Mouse (Mus musculus) kidney, postnatal 25 days (tissue): ENCODE measurements around the gene Arhgef25.
"Not testable (repeated sequence)": the region's sequence is repeated elsewhere in the genome, so short reads cannot be mapped to it uniquely, and the experiment has no call there.

Experiments
- DNase-seq, 2 experiments: peaks; one replicate each; pipeline ENCODE4 v3.0.0; 2021; ENCODE audit warnings: mixed read lengths in 2 of 2

The Arhgef25 gene

DNA sequence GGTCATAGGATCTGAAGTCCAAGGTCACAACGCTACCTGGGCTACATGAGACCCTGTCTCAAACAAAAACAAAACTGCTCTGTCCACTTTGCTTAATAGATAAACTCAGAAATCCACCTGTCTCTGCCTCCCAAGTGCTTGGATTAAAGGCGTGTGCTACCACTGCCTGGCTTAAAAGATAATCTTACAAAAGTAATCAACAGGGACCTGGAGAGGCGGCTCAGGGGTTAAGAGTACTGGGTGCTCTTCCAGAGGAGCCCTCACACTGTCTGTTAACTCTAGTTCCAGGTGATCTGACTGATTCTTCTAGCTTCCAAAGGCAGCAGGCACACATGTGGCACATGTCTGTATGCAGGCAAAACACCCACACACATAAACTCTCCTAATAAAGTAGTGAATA lies 13.2 kb upstream of the Arhgef25 start:
- DNase-seq = no peak

DNA sequence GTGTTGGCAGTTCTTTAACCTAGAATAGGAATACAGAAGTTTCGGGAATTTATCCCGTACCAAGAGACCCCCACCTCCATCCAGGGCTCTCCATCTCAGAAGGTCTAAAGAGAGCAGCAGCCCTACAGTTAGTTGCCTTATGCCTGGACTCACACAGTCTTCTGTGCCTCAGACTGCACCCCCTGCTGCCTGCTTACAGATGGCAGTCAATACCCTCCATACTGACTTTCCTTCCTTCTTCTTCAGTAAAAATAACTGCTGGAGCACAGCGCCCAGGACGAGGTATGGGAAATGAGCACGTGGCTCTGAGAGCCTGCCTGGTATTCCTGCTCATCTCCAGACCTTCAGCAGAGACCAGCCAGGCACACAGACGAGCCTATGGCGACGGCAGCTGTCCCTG lies 10.4 kb upstream of the Arhgef25 start:
- no peak for DNase-seq

DNA sequence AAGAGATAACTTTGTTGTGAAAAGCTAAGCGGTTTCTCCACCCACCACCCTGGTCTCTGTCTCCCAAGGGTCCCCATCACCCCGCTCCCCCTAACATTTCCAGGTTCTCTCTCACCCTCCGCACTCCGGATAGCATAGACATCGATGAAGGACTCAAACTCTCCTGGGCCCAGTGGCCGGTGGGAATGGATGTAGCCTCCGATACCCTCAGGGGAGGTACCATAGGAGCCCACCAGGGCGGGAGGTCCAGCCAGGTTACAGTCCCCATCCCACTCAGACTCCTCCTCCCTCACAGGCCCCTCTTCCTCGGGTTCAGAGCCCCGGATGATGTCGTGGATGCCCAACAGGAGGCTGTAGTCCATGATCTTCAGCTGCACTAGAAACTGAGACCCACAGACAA lies 9.6 kb upstream of the Arhgef25 start:
- no peak for DNase-seq

DNA sequence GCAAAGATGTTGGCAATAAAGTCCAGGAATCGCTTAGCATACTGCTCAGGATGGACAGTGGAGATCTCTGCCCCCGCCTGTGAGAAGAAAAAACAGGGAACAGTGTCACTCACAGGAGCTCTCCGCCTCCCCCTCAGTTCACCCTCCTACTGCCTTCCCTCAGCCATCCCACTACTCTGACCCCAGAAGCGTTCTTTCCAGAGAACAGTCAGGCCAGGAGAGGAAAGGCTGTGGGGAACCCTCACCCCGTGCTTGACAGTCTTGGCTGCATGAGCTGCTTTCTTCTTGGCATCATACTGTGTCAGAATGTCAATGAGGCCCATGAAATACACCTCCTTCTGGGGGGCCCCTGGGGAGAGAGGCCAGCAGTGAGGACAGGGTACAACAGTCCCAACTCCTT lies 9.2 kb upstream of the Arhgef25 start:
- no peak for DNase-seq

DNA sequence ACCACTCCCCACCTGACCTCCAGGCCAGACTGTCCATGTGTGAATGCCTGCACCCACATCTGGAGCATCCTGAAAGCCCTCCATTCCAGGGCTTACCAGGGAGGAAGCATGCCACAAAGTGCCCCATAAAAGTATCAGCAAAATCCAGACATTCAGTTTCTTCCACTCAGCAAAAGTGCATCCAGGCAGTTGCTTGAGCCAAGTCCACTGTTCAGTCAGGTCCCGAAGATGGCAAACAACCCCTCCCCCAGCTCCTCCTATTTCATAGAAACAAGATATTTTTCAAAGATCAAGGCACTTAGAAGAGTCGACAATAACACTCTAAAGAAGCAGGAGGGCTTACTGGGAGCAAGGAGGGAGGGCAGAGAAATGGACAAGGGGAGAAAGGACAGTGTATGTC lies 8.6 kb upstream of the Arhgef25 start:
- DNase-seq = no peak

DNA sequence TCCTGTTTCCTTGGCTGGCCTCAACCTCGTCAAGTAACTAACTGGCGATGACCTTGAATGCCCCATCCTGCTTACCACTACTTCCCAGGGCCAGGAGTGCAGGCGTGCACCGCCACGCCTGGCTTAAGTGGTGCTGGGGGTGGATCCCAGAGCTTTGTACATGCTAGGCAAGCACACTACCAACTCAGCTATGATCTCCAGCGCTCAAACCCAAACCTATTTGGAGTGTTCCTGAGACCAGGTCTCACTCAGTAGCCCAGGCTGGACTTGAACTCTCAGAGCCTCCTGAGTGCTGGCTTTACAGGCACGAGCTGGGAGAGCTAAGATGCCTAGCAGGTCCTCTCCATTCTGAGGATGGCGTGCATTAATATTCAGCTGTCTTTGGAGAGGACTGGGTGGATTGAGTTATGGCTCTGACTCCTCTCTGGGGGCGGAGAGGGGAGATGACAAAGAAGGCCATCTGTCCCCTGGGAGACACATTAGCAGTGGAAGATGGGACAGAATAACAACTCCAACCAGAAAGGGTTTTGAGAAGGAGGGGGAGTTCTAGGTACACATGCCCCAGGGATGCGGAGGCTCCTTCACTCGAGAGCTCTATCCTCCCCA lies 7.7 kb upstream of the Arhgef25 start:
- no peak for DNase-seq

DNA sequence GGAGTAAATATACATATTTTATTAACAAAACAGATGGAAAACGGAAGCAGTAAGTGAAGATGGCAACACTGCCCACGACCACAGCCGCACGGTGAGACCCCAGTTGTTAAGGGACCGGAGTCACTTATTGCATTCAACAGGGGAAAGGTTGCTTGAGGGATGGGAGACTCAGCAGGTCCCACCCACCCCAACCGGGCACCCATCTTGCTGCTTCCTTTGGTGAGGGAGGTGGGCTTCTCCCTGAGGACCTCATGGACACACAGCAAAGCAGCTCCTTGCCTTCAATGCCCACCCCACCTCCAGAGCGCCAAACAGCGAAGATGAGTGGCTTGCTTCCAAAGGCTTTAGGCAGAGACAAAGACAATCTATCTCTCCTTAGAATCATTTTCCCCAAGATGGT lies 7.2 kb upstream of the Arhgef25 start:
- DNase-seq = no peak

DNA sequence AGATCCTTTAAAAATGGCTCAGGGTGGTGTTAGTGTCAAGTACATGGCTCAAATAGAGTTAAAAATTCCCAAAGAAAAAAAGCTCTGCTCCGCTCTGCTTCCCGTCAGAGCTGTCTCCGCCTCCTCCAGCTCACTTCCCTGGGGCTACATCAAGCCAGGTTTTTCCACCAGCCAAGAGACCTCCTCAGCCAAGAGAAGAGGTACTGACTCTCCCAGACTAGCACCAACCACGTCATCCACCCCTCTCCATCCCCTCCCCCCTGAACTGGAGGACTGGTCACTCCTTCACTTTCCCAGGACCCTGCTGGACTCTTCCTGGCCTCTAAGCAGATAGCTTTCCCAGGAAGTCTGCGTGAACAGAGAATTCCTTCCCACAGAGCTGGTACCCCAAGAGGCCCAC lies 6.5 kb upstream of the Arhgef25 start:
- peak; percentile 68 to 89 for DNase-seq

DNA sequence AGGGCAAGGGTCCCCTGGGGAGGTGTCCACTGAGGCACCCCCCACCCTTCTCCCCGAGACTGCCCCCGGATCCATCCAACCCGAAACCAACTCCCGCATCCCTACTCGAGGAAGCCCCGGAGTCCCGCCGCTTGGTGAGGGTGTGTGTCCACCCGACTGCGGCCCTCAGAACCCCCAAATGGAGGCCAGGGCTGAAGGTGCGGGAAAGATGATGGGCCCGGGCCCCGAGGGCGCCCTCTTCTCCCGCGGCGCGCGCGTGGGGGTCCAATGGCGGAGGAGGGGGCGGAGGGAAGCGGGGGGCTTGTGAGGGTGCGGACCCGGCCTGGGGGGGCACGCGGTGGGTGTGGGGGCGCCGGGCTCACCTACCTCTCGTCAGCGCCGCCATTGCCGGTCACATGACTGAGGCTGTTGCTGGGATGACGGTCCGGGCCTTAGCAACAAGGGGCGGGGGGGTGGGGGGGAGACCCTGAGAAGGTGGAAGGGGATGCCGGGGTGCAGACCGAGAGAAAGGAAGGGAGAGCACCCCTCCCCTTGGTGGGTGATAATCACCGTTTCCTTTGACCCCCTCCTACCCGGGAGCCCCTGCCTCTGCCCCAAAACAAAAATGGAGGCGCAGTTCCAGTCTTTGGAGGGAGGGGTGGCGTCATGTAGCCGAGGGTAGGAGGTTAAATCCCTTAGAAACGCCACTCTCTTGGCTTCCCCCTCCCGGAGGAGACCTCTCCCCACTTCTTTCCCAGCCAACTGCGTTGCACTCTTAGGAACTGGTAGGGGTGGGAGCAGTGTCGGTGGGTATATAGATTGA lies 5.6 kb upstream of the Arhgef25 start, which contains the start of gene Dtx3:
Gene Dtx3 (minus strand): TSS at position 401 of the 802 bp plus-strand sequence.
- peak; percentile 71 to 81 for DNase-seq

DNA sequence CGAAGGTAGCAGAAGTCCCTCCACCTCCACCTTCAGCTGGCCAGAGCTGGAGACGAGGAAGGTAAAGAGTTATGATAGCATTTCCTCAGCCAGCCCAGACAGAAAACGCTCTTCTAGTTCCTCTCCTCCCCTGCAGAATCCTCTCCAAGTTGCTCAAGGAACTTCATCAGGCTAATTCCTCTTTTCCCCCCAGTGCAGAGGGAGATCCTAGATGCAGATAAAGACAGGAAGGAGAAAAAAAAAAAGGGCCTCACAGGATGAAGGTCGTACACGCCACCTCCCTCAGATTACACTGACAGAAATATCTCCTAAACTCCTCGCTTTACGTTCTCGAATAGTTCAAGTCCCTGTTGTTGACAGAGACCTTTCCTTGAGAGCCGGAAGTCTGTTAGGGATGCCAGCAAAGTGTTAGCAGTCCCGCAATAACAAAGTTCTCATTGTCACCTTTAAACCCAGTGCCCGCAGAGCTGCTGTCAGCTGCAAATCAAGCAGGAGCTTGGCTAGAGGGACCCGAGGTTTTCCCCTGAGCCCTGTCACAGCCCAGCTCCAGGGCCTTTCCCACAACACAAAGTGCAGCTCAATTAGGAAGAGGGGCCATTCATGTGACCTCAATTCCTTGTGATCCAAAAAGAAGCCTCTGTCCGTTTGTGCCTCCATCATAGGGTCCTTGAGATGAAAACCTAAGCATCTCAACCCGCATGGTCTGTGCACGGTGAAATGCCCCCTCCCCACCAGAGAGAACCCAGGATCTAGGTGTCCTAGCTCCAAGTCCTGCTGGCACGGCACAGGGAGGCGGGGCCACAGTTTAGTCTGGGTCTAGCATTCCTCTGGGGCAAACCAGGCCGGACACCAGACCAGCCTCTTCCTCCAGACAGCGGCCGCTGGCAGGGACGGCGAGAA lies 4.8 kb upstream of the Arhgef25 start:
- peak; percentile 87 to 91 for DNase-seq

DNA sequence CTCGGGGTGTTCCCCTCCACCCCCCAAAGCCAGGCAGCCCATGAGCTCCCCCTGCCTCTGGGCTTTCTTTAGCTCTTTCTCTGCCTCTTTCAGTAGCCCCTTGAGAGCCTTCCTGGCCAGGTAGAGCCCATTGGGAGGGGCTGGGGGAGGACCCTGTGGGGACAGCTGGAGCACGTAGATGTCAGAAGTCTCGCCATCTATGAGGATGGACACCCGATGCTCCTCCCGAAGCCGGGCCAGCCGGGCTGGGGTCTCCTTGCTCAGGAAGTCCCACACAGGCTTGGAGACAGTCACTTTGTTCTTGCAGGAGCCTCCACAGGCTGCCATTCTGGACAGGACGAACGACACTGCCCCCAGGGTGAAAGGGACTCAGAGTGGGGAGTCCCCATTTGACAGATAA lies 3.1 kb upstream of the Arhgef25 start:
- no peak for DNase-seq

DNA sequence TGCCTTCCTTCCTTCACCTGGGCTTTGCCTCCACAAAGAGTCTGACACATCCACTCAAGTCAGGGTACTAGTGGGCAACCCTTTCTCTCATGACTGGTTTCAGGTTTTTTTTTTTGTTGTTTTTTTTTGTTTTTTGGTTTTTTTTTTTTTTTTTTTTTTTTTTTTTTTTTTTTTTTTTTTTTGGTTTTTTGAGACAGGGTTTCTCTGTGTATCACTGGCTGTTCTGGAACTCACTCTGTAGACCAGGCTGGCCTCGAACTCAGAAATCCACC lies 2.1 kb upstream of the Arhgef25 start:
- not testable (repeated sequence) for DNase-seq

DNA sequence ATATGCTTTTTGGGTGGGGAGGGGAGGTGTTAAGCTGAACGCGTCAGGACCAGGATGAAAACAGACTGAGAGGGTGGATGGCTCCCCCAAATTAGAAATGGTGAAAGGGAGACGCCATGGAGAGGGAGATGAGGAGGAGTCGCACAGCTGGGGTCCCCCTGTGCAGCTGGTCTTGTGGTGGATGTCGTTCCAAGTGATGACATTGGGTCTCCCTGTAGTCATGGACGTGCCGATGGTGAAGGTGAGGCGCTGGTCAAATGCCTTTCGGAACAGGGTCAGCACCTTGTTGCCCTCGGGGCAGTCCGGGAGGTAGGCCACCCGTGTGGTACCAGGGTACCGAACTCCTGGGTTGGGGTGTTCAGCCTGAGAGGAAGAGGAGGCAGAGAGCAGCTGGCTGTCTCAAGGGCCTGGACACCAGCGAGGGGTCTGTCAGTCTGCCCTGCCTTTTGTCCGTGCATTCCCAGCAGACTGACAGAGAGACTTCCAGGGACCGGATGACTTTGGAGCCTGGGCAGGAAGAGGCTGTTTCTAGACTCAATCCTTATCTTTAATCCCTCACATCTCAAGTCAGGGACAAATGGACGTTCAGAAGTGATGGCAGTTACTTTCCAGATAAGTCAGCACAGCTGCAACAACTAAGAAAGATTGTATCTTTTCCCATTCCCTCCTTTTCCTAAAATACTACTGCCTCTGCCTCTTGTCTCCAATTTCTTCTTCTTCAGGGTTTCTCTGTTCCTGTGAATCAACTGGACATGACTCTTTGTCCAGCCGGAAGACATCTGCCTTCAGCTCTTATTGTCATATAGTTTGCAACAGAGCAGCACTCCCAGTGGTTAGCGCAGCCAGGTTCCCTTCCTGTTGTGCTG lies 1.5 kb upstream of the Arhgef25 start:
- no peak for DNase-seq

DNA sequence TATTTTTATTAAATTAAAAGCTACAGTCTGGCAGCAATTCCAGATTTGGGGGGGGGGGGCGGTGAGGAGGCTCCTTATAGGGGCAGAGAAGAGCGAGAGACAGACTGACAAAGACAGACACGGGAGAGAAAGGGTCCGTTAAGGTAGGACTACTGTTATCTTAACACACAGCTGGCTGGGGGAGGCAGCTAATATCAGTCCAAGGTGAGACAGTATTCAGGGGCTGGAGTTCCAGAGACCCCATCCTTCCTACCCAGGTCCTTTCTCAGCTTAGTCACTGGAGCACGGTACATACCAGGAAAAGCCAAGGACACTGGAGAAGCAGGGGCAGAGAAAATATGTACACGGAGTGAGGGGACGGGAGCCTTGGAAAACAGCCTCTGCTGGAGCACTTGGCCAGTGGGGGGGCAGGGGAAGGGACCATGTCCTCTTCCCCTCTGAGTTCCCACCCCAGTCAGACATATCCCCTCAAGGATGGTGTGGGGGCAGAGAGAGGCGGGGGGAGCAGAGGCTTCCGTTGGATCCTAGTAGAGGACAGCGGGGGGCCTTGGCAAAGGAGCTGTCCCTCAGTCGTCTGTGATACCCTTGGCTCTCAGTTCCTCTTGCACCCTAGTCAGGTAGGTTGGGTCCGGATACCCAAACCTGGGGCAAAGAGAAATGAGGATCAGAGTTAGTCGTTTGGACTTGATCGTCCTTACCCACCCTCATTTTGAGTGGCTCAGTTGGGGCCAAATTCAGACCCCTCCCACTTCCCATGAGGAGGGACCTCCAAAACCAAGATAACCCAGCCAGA lies 711 bp upstream of the Arhgef25 start:
- DNase-seq = no peak

DNA sequence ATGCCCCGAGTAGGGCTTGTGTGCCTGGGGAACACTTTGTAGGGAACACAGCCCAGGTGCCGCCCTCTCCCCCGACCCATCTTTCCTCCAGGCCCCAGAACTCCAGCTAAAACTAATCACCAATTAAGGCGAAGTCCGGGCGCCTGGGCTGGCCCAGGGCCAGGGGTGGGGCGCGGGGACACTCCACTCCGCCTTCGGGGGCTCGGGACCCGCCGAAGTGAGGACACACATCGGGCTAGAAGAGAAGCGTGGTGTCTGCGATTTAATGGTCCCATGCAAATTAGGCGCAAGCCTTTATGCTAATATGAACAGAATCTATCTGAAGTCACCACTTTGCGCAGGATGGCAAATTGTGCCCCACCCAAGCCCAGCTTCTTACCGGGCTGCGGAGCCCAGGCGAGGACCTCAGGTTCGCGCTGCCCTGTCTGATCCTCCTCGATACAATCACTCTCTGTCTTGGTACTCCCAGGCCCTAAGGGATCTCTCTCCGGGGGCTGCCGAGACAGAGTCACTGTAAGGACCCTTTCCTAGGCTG lies 700 bp downstream of the Arhgef25 start:
- no peak for DNase-seq

DNA sequence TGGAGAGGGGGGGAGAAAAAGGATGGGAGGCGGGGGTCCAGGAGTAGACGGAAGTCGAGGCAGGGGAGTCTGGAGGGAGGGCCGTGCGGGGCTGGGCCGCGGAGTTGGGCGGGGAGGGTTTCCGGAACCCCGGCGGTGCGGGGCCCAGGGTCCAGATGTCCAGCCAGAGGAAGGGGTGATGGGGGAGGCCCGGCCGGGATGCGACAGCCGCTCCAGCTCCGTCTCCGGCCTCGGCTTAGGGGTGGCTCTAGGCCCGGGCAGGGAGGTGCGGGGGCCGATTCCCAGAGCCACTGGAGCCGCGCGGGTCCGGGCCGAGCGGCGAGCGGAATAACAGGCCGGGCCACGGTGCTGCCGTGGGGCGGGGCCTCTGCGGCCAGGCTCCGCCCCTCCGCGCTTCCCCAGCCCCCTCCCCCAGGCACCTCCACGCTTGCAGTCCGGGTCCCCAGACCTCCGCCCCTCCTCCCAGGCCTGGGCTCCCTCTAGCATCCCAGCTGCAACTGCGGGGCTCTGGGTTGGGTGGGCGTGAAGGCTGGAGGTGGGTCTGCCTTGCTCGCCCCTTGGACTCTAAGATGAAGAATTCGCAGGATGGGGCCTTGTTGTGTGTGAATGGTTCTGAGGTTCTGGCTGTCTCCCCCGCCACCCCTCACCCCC lies 1.3 kb downstream of the Arhgef25 start:
- DNase-seq = peak; percentile 51 to 61

DNA sequence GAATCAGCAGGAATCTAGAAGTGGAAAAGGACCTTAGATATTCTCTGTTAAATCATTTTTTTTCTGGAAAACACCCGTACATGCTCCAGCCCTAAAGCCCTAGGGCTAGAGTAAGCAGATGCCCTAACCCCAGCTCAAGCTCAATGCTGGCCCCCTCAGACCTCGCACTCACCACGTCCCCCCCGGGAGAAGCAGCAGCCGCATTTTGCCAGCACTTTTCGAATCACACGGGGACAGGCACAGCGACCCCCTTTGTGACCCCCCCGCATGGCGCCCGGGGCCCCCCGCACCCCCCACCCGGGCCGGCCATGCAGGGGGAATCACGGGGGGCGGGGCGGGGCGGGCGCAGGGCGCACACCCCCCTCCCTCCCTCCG lies 1.8 kb downstream of the Arhgef25 start:
- DNase-seq = no peak

DNA sequence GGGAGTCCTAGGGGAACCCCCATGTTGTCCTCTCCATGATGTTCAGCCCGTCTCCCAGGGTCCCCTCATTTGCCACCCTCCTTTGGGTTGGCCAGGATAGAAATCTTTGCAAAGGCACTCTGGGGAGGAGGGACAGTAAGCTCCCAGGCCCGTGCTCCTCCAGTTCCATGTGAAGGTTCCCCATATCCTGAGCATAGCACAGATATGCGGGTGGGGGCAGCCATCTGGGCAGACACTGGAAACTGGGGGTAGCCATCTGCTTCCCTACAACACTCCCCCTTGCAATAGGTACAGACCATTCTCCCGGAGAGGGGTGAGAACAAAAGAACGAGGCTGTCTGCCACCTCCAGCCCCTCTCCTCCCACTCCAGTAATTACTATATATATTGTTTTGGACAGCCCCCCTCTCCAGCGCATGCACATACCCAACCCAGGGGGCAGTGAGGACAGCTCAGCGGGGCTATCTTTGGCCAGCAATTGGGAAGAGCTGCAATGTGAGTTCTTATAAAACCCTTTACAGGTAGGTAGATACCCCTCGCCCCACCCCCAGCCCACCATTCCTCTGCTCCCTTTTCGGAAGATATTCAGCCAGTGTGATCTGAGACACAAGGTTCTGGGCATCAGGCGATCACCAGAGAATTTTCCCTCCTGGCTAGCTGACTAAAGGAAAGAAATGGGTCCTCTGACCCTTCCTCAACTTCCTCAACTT lies 2.4 kb downstream of the Arhgef25 start:
- no peak for DNase-seq

DNA sequence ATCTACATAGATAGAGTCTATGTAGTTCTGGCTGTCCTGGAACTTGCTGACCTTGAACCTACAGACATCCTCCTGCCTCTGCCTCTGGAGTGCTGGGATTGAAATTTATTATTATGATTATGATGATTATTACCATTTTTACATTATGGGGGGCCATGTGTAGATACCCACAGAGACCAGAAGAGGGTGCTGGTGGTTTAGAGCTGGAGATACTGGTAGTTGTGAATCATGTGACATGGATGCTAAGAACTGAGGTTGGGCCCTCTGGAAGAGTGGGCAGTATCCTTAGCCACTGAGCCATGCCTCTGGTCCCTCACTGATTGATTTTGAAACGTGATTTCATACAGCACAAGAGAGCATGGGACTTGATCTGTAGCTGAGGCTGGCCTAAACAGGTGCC lies 3.4 kb downstream of the Arhgef25 start:
- no peak for DNase-seq

DNA sequence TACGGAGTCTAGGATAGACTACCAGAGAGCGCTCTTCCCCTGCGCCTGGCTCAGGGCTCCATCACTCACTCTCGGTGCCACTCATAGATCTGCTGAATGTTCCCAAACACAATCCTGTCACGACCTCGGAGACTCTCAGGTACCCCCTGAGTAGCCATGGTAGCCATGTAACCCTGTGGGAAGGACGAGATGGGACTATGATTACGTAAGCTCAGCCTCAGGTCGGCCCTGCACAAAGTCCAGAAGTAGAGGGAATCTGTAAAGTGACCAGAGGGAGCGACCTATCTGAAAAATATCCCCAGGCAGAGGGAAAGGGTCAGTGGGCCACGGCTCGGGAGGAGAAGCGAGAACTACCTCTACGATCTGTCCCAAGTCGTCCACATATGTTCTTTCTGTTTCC lies 4.4 kb downstream of the Arhgef25 start:
- no peak for DNase-seq

DNA sequence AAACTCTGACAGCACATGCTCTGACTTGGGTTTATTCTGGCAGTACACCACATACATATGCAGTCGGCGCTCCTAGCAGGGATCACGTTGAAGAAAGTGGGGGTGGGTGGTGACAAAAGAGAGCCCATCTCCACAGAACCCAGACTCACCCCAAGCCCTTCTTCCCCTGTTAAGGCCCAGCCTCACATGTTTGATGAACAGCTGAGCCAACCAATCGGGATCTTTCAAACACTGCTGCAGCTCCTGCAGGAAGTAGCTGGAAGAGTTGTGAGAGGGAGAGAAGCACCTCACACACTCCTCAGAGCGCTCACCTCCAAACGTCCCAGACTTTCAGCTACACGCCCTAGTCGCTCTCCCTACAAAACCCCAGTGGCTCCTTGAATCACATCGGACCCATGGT lies 4.8 kb downstream of the Arhgef25 start:
- DNase-seq = no peak
